Mouse (Mus musculus) small intestine, adult 2 months (tissue): ENCODE results near the gene Lypd6b. TPM values are rescaled to one million over a fixed set of nuclear protein-coding genes. Genes with fewer than 3 reads are reported as not detected.

Experiments used
- H3K27ac ChIP-seq: fragments of 200-500 bp; 2 replicates; pipeline ENCODE4 v1.5.1; 2012; ENCODE audit warnings: low read depth, low read length, control low read depth, inconsistent platforms; ENCODE audit not compliant: insufficient read depth
- H3K27me3 ChIP-seq: fragments of 200-500 bp; 2 replicates; pipeline ENCODE4 v1.6.1; 2012; ENCODE audit warnings: mild to moderate bottlenecking, moderate library complexity, low read length, inconsistent platforms; ENCODE audit not compliant: control insufficient read depth, insufficient read depth
- H3K36me3 ChIP-seq: fragments of 200-500 bp; 2 replicates; pipeline ENCODE4 v1.6.1; 2012; ENCODE audit warnings: mild to moderate bottlenecking, low read length, control low read depth, inconsistent platforms; ENCODE audit not compliant: control insufficient read depth, insufficient read depth
- H3K4me1 ChIP-seq: fragments of 200-500 bp; 2 replicates; pipeline ENCODE4 v1.6.1; 2012; ENCODE audit warnings: low read length, inconsistent platforms, mixed read lengths; ENCODE audit not compliant: control insufficient read depth, insufficient read depth, insufficient read length
- H3K4me3 ChIP-seq: fragments of 200-500 bp; 2 replicates; pipeline ENCODE4 v1.5.1; 2012; ENCODE audit warnings: low read depth, mild to moderate bottlenecking, control low read depth, inconsistent platforms, low read length, moderate library complexity
- CTCF ChIP-seq: fragments of 200-500 bp; IDR thresholded peaks from 2 replicates; pipeline ENCODE4 v1.5.1; 2012; ENCODE audit warnings: low read depth, mild to moderate bottlenecking, control low read depth, inconsistent platforms, low read length, moderate library complexity, mixed read lengths; ENCODE audit not compliant: insufficient replicate concordance, insufficient read length; ENCODE audit errors: extremely low read depth
- POLR2A ChIP-seq: fragments of 200-500 bp; IDR thresholded peaks from 2 replicates; pipeline ENCODE4 v1.6.1; 2012; ENCODE audit warnings: low read depth, mild to moderate bottlenecking, control low read depth, inconsistent platforms, low read length, moderate library complexity
- WGBS: fragments of 180-500 bp; shearing (Covaris S2); methylation state at CpG from one replicate; pipeline ENCODE4 v1.1.7; 2018; 5-methylcytosine and 5-hydroxymethylcytosine counted together
- polyA plus RNA-seq: library from polyadenylated mRNA; depleted of rRNA; stranded (reverse); fragments of >200 nt; gene quantifications from 2 replicates; pipeline ENCODE4 v1.2.3, GENCODE M21; 2012

Gene Lypd6b
- polyA plus RNA-seq, 1 experiment: 0.09 TPM

- TF ChIP-seq CTCF (no peak), POLR2A (no peak)
- 81% methylated on average over 2 of the region's 2 CpGs for WGBS
Measured at GRCm38 (mm10) chr2:49957449-49957848, 170.0 kb downstream of the Lypd6b start.

GRCm38 (mm10) chr2:49961991-49962390, 174.5 kb downstream of the Lypd6b start:
- TF ChIP-seq CTCF: no peak
- TF ChIP-seq POLR2A: no peak
- no peak overlapping the region for H3K27ac ChIP-seq
- no peaks in the 10 kb centered on the region for H3K27me3 ChIP-seq
- H3K4me3 ChIP-seq: no peak overlapping the region
- 87% methylated on average over 2 of the region's 2 CpGs for WGBS
- H3K36me3 ChIP-seq: no peaks in the 10 kb centered on the region
- H3K4me1 ChIP-seq: no peaks in the 10 kb centered on the region

More at GRCm38 (mm10) chr2:49957449-49957848, 170.0 kb downstream of the Lypd6b start:
- Histone ChIP-seq H3K4me1 (no peaks in the 10 kb centered on the region), H3K4me3 (no peak overlapping the region), H3K36me3 (no peaks in the 10 kb centered on the region), H3K27me3 (no peaks in the 10 kb centered on the region), H3K27ac (no peak overlapping the region)

- TF ChIP-seq POLR2A (no peak), CTCF (no peak)
- H3K27ac ChIP-seq: no peak overlapping the region
- no peaks in the 10 kb centered on the region for H3K27me3 ChIP-seq
- no peaks in the 10 kb centered on the region for H3K4me1 ChIP-seq
- H3K36me3 ChIP-seq: no peaks in the 10 kb centered on the region
- no peak overlapping the region for H3K4me3 ChIP-seq
- 69% methylated on average over 3 of the region's 3 CpGs for WGBS
Measured at GRCm38 (mm10) chr2:49964899-49965298, 177.4 kb downstream of the Lypd6b start.

GRCm38 (mm10) chr2:49967748-49968147, 180.3 kb downstream of the Lypd6b start:
- H3K4me3 ChIP-seq: no peak overlapping the region
- H3K27ac ChIP-seq: no peak overlapping the region
- no peaks in the 10 kb centered on the region for H3K27me3 ChIP-seq
- TF ChIP-seq POLR2A: no peak
- H3K4me1 ChIP-seq: no peaks in the 10 kb centered on the region
- no peaks in the 10 kb centered on the region for H3K36me3 ChIP-seq
- 62% methylated on average over 3 of the region's 3 CpGs for WGBS

- TF ChIP-seq POLR2A: no peak
- TF ChIP-seq CTCF: peak; percentile 25; the same call in 1 of the 2 replicates
- Histone ChIP-seq H3K27me3 (no peaks in the 10 kb centered on the region), H3K4me1 (no peaks in the 10 kb centered on the region), H3K36me3 (no peaks in the 10 kb centered on the region), H3K4me3 (no peak overlapping the region), H3K27ac (no peak overlapping the region)
- whole genome bisulfite sequencing: 94% methylated on average over 3 of the region's 3 CpGs
Measured at GRCm38 (mm10) chr2:49970990-49971389, 183.5 kb downstream of the Lypd6b start.

GRCm38 (mm10) chr2:49978606-49979005, 191.1 kb downstream of the Lypd6b start:
- WGBS: 84% methylated on average over 10 of the region's 10 CpGs
- Histone ChIP-seq H3K36me3 (no peaks in the 10 kb centered on the region), H3K27me3 (no peaks in the 10 kb centered on the region), H3K4me1 (no peaks in the 10 kb centered on the region), H3K27ac (no peak overlapping the region), H3K4me3 (no peak overlapping the region)
- TF ChIP-seq POLR2A (no peak), CTCF (no peak)

GRCm38 (mm10) chr2:49979991-49980390, 192.5 kb downstream of the Lypd6b start:
- no peaks in the 10 kb centered on the region for H3K36me3 ChIP-seq
- H3K27me3 ChIP-seq: no peaks in the 10 kb centered on the region
- H3K4me3 ChIP-seq: no peak overlapping the region
- H3K4me1 ChIP-seq: no peaks in the 10 kb centered on the region
- 84% methylated on average over 3 of the region's 3 CpGs for WGBS
- H3K27ac ChIP-seq: no peak overlapping the region
- no peak for TF ChIP-seq CTCF
- TF ChIP-seq POLR2A: no peak

- Histone ChIP-seq H3K27ac (no peak overlapping the region), H3K4me1 (no peaks in the 10 kb centered on the region), H3K4me3 (no peak overlapping the region), H3K36me3 (no peaks in the 10 kb centered on the region), H3K27me3 (no peaks in the 10 kb centered on the region)
- WGBS: 62% methylated on average over 5 of the region's 5 CpGs
- TF ChIP-seq CTCF (no peak), POLR2A (no peak)
Measured at GRCm38 (mm10) chr2:49983021-49983420, 195.5 kb downstream of the Lypd6b start.
